Mouse (Mus musculus) heart, postnatal 4 days (tissue): Measurements from ENCODE around the gene Fam98a. TPM values are rescaled to one million over a fixed set of nuclear protein-coding genes. Genes with fewer than 3 reads are reported as not detected.

ENCODE experiments used
- DNase-seq: peaks from one replicate; pipeline ENCODE4 v3.0.0; 2021
- total RNA-seq, 2 experiments: library from RNA; stranded (reverse); gene quantifications; 2 replicates each; pipeline ENCODE4 v1.2.3; 2021

The Fam98a gene
- total RNA-seq, 2 experiments from 2014 or later = 35.2 to 40.4 TPM

GRCm38 (mm10) chr17:75521236-75521842 lies 30.4 kb downstream of the Fam98a start:
- DNase-seq = no peak

- DNase-seq = no peak
Observed at GRCm38 (mm10) chr17:75519239-75519900, 32.4 kb downstream of the Fam98a start.

GRCm38 (mm10) chr17:75518181-75518901 lies 33.4 kb downstream of the Fam98a start:
- no peak for DNase-seq

- DNase-seq = no peak
Observed at GRCm38 (mm10) chr17:75516591-75516990, 35.2 kb downstream of the Fam98a start.

- no peak for DNase-seq
Observed at GRCm38 (mm10) chr17:75509257-75509656, 42.5 kb downstream of the Fam98a start.

- no peak for DNase-seq
Observed at GRCm38 (mm10) chr17:75506708-75507641, 44.8 kb downstream of the Fam98a start.

- DNase-seq = no peak
Observed at GRCm38 (mm10) chr17:75506097-75506675, 45.6 kb downstream of the Fam98a start.

- DNase-seq = no peak
Observed at GRCm38 (mm10) chr17:75505053-75505452, 46.7 kb downstream of the Fam98a start.

GRCm38 (mm10) chr17:75503031-75503430 lies 48.7 kb downstream of the Fam98a start:
- no peak for DNase-seq

- peak; percentile 46 for DNase-seq
Observed at GRCm38 (mm10) chr17:75498241-75498651, 53.5 kb downstream of the Fam98a start.

- no peak for DNase-seq
Observed at GRCm38 (mm10) chr17:75495213-75495612, 56.5 kb downstream of the Fam98a start.

Other genes starting within 250 kb of the Fam98a start
- gene Rasgrp3, start 116.0 kb downstream of the Fam98a start, total RNA-seq = 10 to 100 TPM; 51.8 to 53.3 TPM